Mouse (Mus musculus): ENCODE measurements around the gene Mtif3.

DNA sequence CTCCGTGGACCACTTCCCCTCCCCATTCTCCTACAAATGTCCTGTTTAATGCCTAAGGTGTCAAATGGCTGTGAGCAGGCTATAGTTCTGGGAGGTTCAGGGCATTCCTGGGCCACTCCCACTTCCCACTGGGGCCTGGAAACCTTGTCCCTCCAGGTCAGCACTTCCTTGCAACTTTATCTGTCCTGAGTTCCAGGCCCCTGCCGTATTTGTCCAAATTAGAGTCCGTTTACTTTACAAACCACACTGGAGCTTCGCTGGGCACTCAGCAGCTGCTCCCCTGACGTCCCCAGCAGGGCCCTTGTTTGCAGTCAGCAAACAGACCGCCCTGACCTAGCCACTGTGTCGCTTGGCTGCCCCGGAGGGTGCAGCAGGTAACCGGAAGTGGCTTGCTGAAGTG lies 51.4 kb downstream of the Mtif3 start:
- no peak for TF ChIP-seq ZC3H11A (IDR thresholded peaks at IDR 0.05; ENCODE audit: borderline replicate concordance, low read depth, low read length)
- no peak for TF ChIP-seq HCFC1 (IDR thresholded peaks at IDR 0.05; ENCODE audit: borderline replicate concordance, insufficient read depth, low read length)
- no peak for TF ChIP-seq CHD2 (IDR thresholded peaks at IDR 0.05; ENCODE audit: low read depth, low read length)
- TF ChIP-seq MAFK (IDR thresholded peaks at IDR 0.05; ENCODE audit: insufficient read depth, low read depth, low read length) = no peak

Measured in ES-E14 (cell line).